Mouse (Mus musculus) forebrain, embryonic 10.5 days (tissue): ENCODE data around the gene Pxdc1. TPM values are rescaled to one million over a fixed set of nuclear protein-coding genes. Genes with fewer than 3 reads are reported as not detected.

Source experiments
- DNase-seq: peaks from one replicate; pipeline ENCODE4 v3.0.0-alpha.2; 2017; ENCODE audit warnings: low spot score; ENCODE audit errors: extremely low spot score
- H3K27ac ChIP-seq: fragments of 300-500 bp; sonication (generic); 2 replicates; pipeline ENCODE4 v1.5.1; 2016; ENCODE audit warnings: mild to moderate bottlenecking
- H3K27me3 ChIP-seq: fragments of 300-500 bp; sonication (generic); 2 replicates; pipeline ENCODE4 v1.6.1; 2016; ENCODE audit warnings: mild to moderate bottlenecking; ENCODE audit not compliant: poor library complexity, severe bottlenecking
- H3K36me3 ChIP-seq: fragments of 300-500 bp; sonication (generic); replicated peaks from 2 replicates; pipeline ENCODE4 v1.6.1; 2016; ENCODE audit warnings: mild to moderate bottlenecking, moderate library complexity
- H3K4me1 ChIP-seq: fragments of 300-500 bp; sonication (generic); 2 replicates; pipeline ENCODE4 v1.6.1; 2016
- H3K4me3 ChIP-seq: fragments of 300-500 bp; sonication (generic); 2 replicates; pipeline ENCODE4 v1.5.1; 2016; ENCODE audit warnings: mild to moderate bottlenecking, moderate library complexity
- H3K9me3 ChIP-seq: fragments of 300-500 bp; sonication (generic); 2 replicates; pipeline ENCODE4 v1.6.1; 2016; ENCODE audit warnings: mild to moderate bottlenecking, moderate library complexity
- WGBS: fragments of 180-500 bp; shearing (Covaris S2); methylation state at CpG from one replicate; pipeline ENCODE4 v1.1.7; 2016; 5-methylcytosine and 5-hydroxymethylcytosine counted together
- polyA plus RNA-seq: library from polyadenylated mRNA; unstranded; fragments of >200 nt; fragmentation: Nextera tagmentation; extraction: Ambion mirVana; gene quantifications from 2 replicates; pipeline ENCODE4 v1.2.1, GENCODE M21; 2016

Gene Pxdc1
- polyA plus RNA-seq, 1 experiment from 2014 or later: 5.6 TPM

GRCm38 (mm10) chr13:34609711-34610110 lies 43.6 kb downstream of the Pxdc1 start:
- Histone ChIP-seq H3K9me3 (no peaks in the 10 kb centered on the region), H3K27ac (no peak overlapping the region), H3K36me3 (no peaks in the 10 kb centered on the region), H3K4me3 (no peak overlapping the region), H3K4me1 (peaks cover 12% of the 10 kb centered on the region; the same call in 1 of the 2 replicates), H3K27me3 (no peaks in the 10 kb centered on the region)
- DNase-seq: no peak
- WGBS: 54% methylated on average over 1 of the region's 1 CpGs

GRCm38 (mm10) chr13:34607079-34607478 lies 46.2 kb downstream of the Pxdc1 start:
- Histone ChIP-seq H3K36me3 (no peaks in the 10 kb centered on the region), H3K27me3 (no peaks in the 10 kb centered on the region), H3K27ac (no peak overlapping the region), H3K4me3 (no peak overlapping the region), H3K4me1 (peaks cover 12% of the 10 kb centered on the region; the same call in 1 of the 2 replicates), H3K9me3 (no peaks in the 10 kb centered on the region)
- DNase-seq: no peak
- WGBS: 75% methylated on average over 2 of the region's 2 CpGs

GRCm38 (mm10) chr13:34605884-34606283 lies 47.4 kb downstream of the Pxdc1 start:
- H3K4me3 ChIP-seq: no peak overlapping the region
- peak overlapping the region; percentile 44; the same call in 1 of the 2 replicates for H3K27ac ChIP-seq
- no peaks in the 10 kb centered on the region for H3K27me3 ChIP-seq
- no peak for DNase-seq
- H3K4me1 ChIP-seq: peaks cover 13% of the 10 kb centered on the region
- no peaks in the 10 kb centered on the region for H3K9me3 ChIP-seq
- whole genome bisulfite sequencing: 69% methylated on average over 3 of the region's 3 CpGs
- no peaks in the 10 kb centered on the region for H3K36me3 ChIP-seq

- DNase-seq: no peak
- no peaks in the 10 kb centered on the region for H3K9me3 ChIP-seq
- H3K27me3 ChIP-seq: no peaks in the 10 kb centered on the region
- 61% methylated on average over 5 of the region's 5 CpGs for whole genome bisulfite sequencing
- H3K4me1 ChIP-seq: peaks cover 20% of the 10 kb centered on the region
- H3K36me3 ChIP-seq: no peaks in the 10 kb centered on the region
- no peak overlapping the region for H3K4me3 ChIP-seq
- no peak overlapping the region for H3K27ac ChIP-seq
Measured at GRCm38 (mm10) chr13:34605206-34605605, 48.1 kb downstream of the Pxdc1 start.

- Histone ChIP-seq H3K9me3 (no peaks in the 10 kb centered on the region), H3K4me1 (peaks cover 22% of the 10 kb centered on the region), H3K27me3 (no peaks in the 10 kb centered on the region), H3K36me3 (no peaks in the 10 kb centered on the region), H3K4me3 (no peak overlapping the region), H3K27ac (no peak overlapping the region)
- DNase-seq: no peak
- 98% methylated on average over 1 of the region's 1 CpGs for WGBS
Measured at GRCm38 (mm10) chr13:34604406-34604805, 48.9 kb downstream of the Pxdc1 start.

GRCm38 (mm10) chr13:34602757-34603156 lies 50.5 kb downstream of the Pxdc1 start:
- peaks cover 22% of the 10 kb centered on the region for H3K4me1 ChIP-seq
- H3K9me3 ChIP-seq: no peaks in the 10 kb centered on the region
- WGBS: 79% methylated on average over 2 of the region's 2 CpGs
- H3K36me3 ChIP-seq: no peaks in the 10 kb centered on the region
- H3K27ac ChIP-seq: no peak overlapping the region
- H3K4me3 ChIP-seq: no peak overlapping the region
- no peaks in the 10 kb centered on the region for H3K27me3 ChIP-seq
- DNase-seq: no peak

- H3K4me1 ChIP-seq: peaks cover 15% of the 10 kb centered on the region
- no peak overlapping the region for H3K4me3 ChIP-seq
- no peaks in the 10 kb centered on the region for H3K9me3 ChIP-seq
- H3K27ac ChIP-seq: no peak overlapping the region
- H3K36me3 ChIP-seq: no peaks in the 10 kb centered on the region
- H3K27me3 ChIP-seq: no peaks in the 10 kb centered on the region
- DNase-seq: no peak
Measured at GRCm38 (mm10) chr13:34596797-34597196, 56.5 kb downstream of the Pxdc1 start.

Other genes starting within 250 kb of the Pxdc1 start
- gene Fam50b, start 81.4 kb upstream of the Pxdc1 start, polyA plus RNA-seq: not detected in 2 replicates
- 69.7 and 76.1 TPM in 2 replicates for gene Prpf4b, start 221.8 kb upstream of the Pxdc1 start, polyA plus RNA-seq